ENCODE assay signal across 19 mouse cellular contexts in the genomic region with DNA sequence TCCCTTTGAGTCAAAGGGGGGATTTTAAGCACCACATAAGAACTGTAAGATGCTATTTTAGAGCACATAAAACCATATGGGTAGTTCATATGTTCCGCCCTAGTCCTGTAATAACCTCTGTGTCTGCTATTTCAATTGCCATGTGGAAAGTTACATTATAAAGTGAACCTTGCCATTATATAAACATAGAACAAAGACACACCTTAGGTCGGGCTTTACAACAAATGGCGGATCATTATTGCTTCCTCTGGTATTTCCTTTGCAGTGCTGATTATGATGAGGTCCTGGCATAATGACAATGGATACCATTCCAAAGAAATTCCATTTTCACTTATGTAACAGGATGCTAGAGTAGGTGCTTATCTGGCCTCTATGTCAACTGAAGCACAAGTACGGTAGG.
DNase-seq lines count a peak whose midpoint lies in the region; ATAC-seq and TF ChIP-seq lines count a peak whose summit lies in the region.
"Had no signal": no experiment of that assay in that cellular context is flagged by ENCODE, and none has a peak within 500 bp of the region (broad histone marks: within the 10 kb centered on the region; RNA-seq: fewer than 3 reads in every experiment).

No protein-coding gene starts in this region.

- WGBS in heart, embryonic 10.5 days = 66% methylated on average over 4 of the region's 4 CpGs
- WGBS in limb, embryonic 11.5 days = 82% methylated on average over 4 of the region's 4 CpGs
- 84% methylated on average over 4 of the region's 4 CpGs for WGBS in limb, embryonic 10.5 days
- WGBS in limb, embryonic 14.5 days = 33% methylated on average over 4 of the region's 4 CpGs

- no peak for TF ChIP-seq POLR2A in limb, embryonic 14.5 days (IDR thresholded peaks at IDR 0.05; ENCODE audit: borderline replicate concordance, extremely low read depth, insufficient read depth, insufficient read length)

- H3K36me3 ChIP-seq in heart, embryonic 10.5 days = no peaks in the 10 kb centered on the region
- H3K36me3 ChIP-seq in limb, embryonic 11.5 days (ENCODE audit: control insufficient read depth, insufficient read depth, low read length) = no peaks in the 10 kb centered on the region
- no peaks in the 10 kb centered on the region for H3K36me3 ChIP-seq in limb, embryonic 10.5 days
- H3K36me3 ChIP-seq in limb, embryonic 14.5 days (ENCODE audit: control insufficient read depth, insufficient read depth, low read length) = no peaks in the 10 kb centered on the region
- H3K36me3 ChIP-seq: embryonic facial prominence, embryonic 15.5 days; forebrain, embryonic 10.5 days; hindbrain, embryonic 15.5 days; liver, embryonic 13.5 days had no signal

- no peak overlapping the region for H3K4me2 ChIP-seq in limb, embryonic 11.5 days (ENCODE audit: low read depth, severe bottlenecking)
- H3K4me2 ChIP-seq in limb, embryonic 14.5 days (replicated peaks; ENCODE audit: low read depth, low read length, severe bottlenecking) = no peak overlapping the region
- H3K4me2 ChIP-seq: embryonic facial prominence, embryonic 15.5 days; hindbrain, embryonic 15.5 days; liver, embryonic 13.5 days had no signal

- H3K27ac ChIP-seq in heart, embryonic 10.5 days = no peak overlapping the region
- no peak overlapping the region for H3K27ac ChIP-seq in limb, embryonic 11.5 days (replicated peaks; ENCODE audit: low read depth, low read length)
- H3K27ac ChIP-seq in limb, embryonic 10.5 days = no peak overlapping the region
- H3K27ac ChIP-seq in brown adipose tissue, adult 24 weeks (replicated peaks; ENCODE audit: low read depth, low read length) = peak overlapping the region; percentile 38; the same call in 1 of the 2 replicates
- no peak overlapping the region for H3K27ac ChIP-seq in limb, embryonic 14.5 days (replicated peaks; ENCODE audit: low read depth, low read length)
- H3K27ac ChIP-seq: embryonic facial prominence, embryonic 15.5 days; forebrain, embryonic 10.5 days; hindbrain, embryonic 15.5 days; liver, embryonic 13.5 days had no signal

- no peaks in the 10 kb centered on the region for H3K9me3 ChIP-seq in heart, embryonic 10.5 days
- H3K9me3 ChIP-seq in limb, embryonic 11.5 days (ENCODE audit: control insufficient read depth, low read length) = no peaks in the 10 kb centered on the region
- H3K9me3 ChIP-seq in limb, embryonic 10.5 days (replicated peaks) = no peaks in the 10 kb centered on the region
- H3K9me3 ChIP-seq in limb, embryonic 14.5 days (ENCODE audit: control insufficient read depth, low read length) = no peaks in the 10 kb centered on the region
- H3K9me3 ChIP-seq: embryonic facial prominence, embryonic 15.5 days; forebrain, embryonic 10.5 days; hindbrain, embryonic 15.5 days; liver, embryonic 13.5 days had no signal

- peaks cover 30% of the 10 kb centered on the region for H3K4me1 ChIP-seq in heart, embryonic 10.5 days
- H3K4me1 ChIP-seq in limb, embryonic 11.5 days (ENCODE audit: control insufficient read depth, insufficient read depth, low read length) = peaks cover 2% of the 10 kb centered on the region; the same call in 1 of the 2 replicates
- H3K4me1 ChIP-seq in limb, embryonic 10.5 days = peaks cover 21% of the 10 kb centered on the region
- peaks cover 17% of the 10 kb centered on the region for H3K4me1 ChIP-seq in brown adipose tissue, adult 24 weeks (ENCODE audit: control insufficient read depth, insufficient read depth, insufficient read length, low read length)
- H3K4me1 ChIP-seq in limb, embryonic 14.5 days (ENCODE audit: control insufficient read depth, insufficient read depth, low read length) = peaks cover 19% of the 10 kb centered on the region
- H3K4me1 ChIP-seq: embryonic facial prominence, embryonic 15.5 days; hindbrain, embryonic 15.5 days; liver, embryonic 13.5 days had no signal

- H3K9ac ChIP-seq in limb, embryonic 11.5 days (ENCODE audit: low read length) = no peak overlapping the region
- no peak overlapping the region for H3K9ac ChIP-seq in limb, embryonic 14.5 days (ENCODE audit: low read depth, low read length, severe bottlenecking)
- H3K9ac ChIP-seq: embryonic facial prominence, embryonic 15.5 days; hindbrain, embryonic 15.5 days; liver, embryonic 13.5 days had no signal

- no peaks in the 10 kb centered on the region for H3K27me3 ChIP-seq in heart, embryonic 10.5 days (ENCODE audit: insufficient read depth, poor library complexity, severe bottlenecking)
- no peaks in the 10 kb centered on the region for H3K27me3 ChIP-seq in limb, embryonic 11.5 days (ENCODE audit: control insufficient read depth, insufficient read depth, low read length)
- no peaks in the 10 kb centered on the region for H3K27me3 ChIP-seq in limb, embryonic 10.5 days (ENCODE audit: low read depth, poor library complexity, severe bottlenecking)
- no peaks in the 10 kb centered on the region for H3K27me3 ChIP-seq in limb, embryonic 14.5 days (ENCODE audit: control insufficient read depth, insufficient read depth, low read length)
- H3K27me3 ChIP-seq: embryonic facial prominence, embryonic 15.5 days; hindbrain, embryonic 15.5 days; liver, embryonic 13.5 days had no signal

- no peak for ATAC-seq in limb, embryonic 11.5 days (ENCODE audit: insufficient number of reproducible peaks, low FRiP score, low TSS enrichment, low read depth)
- peak; percentile 74 for ATAC-seq in limb, embryonic 14.5 days (ENCODE audit: low FRiP score, low read depth)
- ATAC-seq: intestine, embryonic 16.5 days had no signal

- H3K4me3 ChIP-seq in heart, embryonic 10.5 days = no peak overlapping the region
- no peak overlapping the region for H3K4me3 ChIP-seq in limb, embryonic 11.5 days (ENCODE audit: low read depth, low read length)
- H3K4me3 ChIP-seq in limb, embryonic 10.5 days = no peak overlapping the region
- H3K4me3 ChIP-seq in brown adipose tissue, adult 24 weeks (ENCODE audit: insufficient read depth, low read depth, low read length) = no peak overlapping the region
- no peak overlapping the region for H3K4me3 ChIP-seq in limb, embryonic 14.5 days (replicated peaks; ENCODE audit: low read length)
- H3K4me3 ChIP-seq: embryonic facial prominence, embryonic 15.5 days; forebrain, embryonic 10.5 days; hindbrain, embryonic 15.5 days; liver, embryonic 13.5 days had no signal

- peak; percentile 69 for DNase-seq in heart, adult 8-10 months (ENCODE audit: low spot score)
- DNase-seq in heart, embryonic 10.5 days (ENCODE audit: low spot score) = no peak
- DNase-seq in limb, embryonic 11.5 days (ENCODE audit: low spot score) = peak; percentile 16
- no peak for DNase-seq in limb, embryonic 10.5 days (ENCODE audit: low spot score)
- DNase-seq in limb, embryonic 14.5 days (ENCODE audit: low spot score) = peak; percentile 53
- DNase-seq in right cerebral cortex, postnatal 36 days (ENCODE audit: low spot score in 2 of 2) = no peak
- DNase-seq: adrenal gland, postnatal 14 days; B cell, adult 2 months; cerebellum, adult 2 months; gastrocnemius, postnatal 10 days; kidney, postnatal 36 days; liver, embryonic 13.5 days; midbrain, embryonic 14.5 days; thymus, postnatal 4 days had no signal

Comparison
In these comparisons a context has a peak if more than half of its experiments do, and no peak if none do; other contexts are left out.
1. DNase-seq: peak in heart, adult 8-10 months (single experiment), limb, embryonic 11.5 days (single experiment) and limb, embryonic 14.5 days (single experiment); none in heart, embryonic 10.5 days (single experiment), limb, embryonic 10.5 days (single experiment) and right cerebral cortex, postnatal 36 days (0 of 2).